Mouse (Mus musculus): ENCODE measurements around the gene Slc9a3. TPM values are rescaled to one million over a fixed set of nuclear protein-coding genes. Genes with fewer than 3 reads are reported as not detected.

The Slc9a3 gene
- polyA plus RNA-seq, 1 experiment from 2014 or later: not detected

DNA sequence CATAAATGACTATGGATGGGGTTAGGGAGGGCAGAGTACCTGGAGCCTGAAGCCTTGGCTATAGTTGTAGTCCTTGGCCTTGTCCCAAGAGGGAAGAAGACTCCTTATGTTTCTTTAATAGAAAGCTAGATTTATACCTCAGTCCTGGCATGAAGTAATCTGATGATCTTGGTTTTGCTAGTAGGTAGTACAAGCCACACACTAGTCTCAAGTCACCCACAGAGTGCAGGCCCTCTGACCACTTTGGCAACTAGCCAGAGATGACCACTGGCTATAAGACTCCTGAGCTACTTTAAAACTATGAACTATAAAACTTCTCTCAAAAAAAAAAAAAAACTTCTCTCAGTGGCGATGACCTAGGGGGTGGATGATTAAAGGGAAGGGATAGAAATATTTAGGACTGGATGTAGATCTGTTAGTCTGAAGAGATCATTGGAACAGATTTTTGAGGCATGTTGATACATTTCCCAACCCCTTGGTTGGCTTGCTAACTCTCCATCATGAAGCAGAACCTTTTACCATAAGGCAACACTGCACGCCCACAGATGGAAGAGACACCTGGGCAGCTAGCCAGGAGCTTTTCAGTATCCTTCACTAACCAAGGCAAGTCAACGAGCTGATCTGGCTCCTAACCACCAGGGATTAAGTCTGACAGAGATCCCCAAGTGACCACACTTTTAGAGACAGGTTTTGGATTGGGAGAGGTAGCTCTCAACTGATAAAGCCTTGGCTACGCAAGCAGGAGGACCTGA is 18.2 kb upstream of the Slc9a3 start:
- Histone ChIP-seq H3K4me1 (ENCODE audit: control insufficient read depth, insufficient read depth, low read length) (no peaks in the 10 kb centered on the region), H3K4me3 (ENCODE audit: low read depth, low read length) (no peak overlapping the region), H3K9me3 (replicated peaks; ENCODE audit: control insufficient read depth, low read length) (no peaks in the 10 kb centered on the region), H3K4me2 (ENCODE audit: low read length) (no peak overlapping the region), H3K36me3 (ENCODE audit: control insufficient read depth, insufficient read depth, low read length) (no peaks in the 10 kb centered on the region), H3K9ac (ENCODE audit: low read length) (no peak overlapping the region), H3K27me3 (replicated peaks; ENCODE audit: control insufficient read depth, insufficient read depth, low read length) (no peaks in the 10 kb centered on the region), H3K27ac (ENCODE audit: low read depth, low read length) (no peak overlapping the region)
- ATAC-seq (no peak), DNase-seq (ENCODE audit: low spot score) (no peak)
- 80% methylated on average over 4 of the region's 4 CpGs for WGBS

DNA sequence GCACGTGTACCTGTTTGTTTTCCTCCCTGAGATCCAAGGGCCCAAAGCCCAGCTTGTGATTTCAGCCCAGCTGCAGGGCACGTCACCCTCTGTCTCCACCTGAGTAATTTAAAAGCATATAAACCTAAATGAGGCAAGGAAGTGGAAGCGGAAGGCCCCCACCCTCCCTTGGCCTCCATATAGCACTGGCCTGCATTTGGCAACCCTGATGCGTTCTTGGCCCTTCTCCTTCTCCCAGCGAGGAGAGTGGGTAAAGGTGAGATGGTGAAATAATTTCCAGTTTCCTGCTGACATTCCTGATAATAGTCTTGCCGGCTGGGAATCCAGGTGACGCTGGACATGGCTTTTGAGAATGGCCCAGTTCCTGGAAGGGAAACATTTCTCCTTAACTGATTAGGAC is 16.8 kb upstream of the Slc9a3 start:
- Histone ChIP-seq H3K4me3 (ENCODE audit: low read depth, low read length) (no peak overlapping the region), H3K4me1 (ENCODE audit: control insufficient read depth, insufficient read depth, low read length) (no peaks in the 10 kb centered on the region), H3K9me3 (replicated peaks; ENCODE audit: control insufficient read depth, low read length) (no peaks in the 10 kb centered on the region), H3K36me3 (ENCODE audit: control insufficient read depth, insufficient read depth, low read length) (no peaks in the 10 kb centered on the region), H3K4me2 (ENCODE audit: low read length) (no peak overlapping the region), H3K9ac (ENCODE audit: low read length) (no peak overlapping the region), H3K27ac (ENCODE audit: low read depth, low read length) (no peak overlapping the region), H3K27me3 (replicated peaks; ENCODE audit: control insufficient read depth, insufficient read depth, low read length) (no peaks in the 10 kb centered on the region)
- 82% methylated on average over 7 of the region's 7 CpGs for WGBS
- ATAC-seq: no peak
- no peak for DNase-seq (ENCODE audit: low spot score)

DNA sequence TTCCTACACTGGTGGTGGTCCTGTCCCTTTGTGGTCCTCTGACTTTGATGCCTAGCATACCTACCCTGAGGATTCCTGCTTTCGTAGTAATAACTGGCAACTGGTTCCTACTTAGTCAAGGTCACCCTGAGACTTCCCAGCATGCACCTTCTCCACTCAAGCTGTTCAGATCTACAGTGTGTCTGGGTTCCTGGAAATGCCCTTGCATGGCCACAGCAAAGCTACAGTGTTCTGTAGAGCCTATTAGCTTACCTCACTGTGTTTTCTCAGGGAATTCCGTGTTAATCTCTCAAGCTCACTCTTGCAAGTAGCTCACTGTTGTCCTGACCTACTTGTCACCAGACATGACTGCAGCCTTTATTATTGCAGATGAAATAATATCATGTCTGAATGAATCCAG is 13.8 kb upstream of the Slc9a3 start:
- DNase-seq (ENCODE audit: low spot score) (no peak), ATAC-seq (no peak)
- Histone ChIP-seq H3K9me3 (replicated peaks; ENCODE audit: control insufficient read depth, low read length) (0 out of 2 replicates have a peak, but pooled peaks cover 2% of the 10 kb centered on the region), H3K27me3 (replicated peaks; ENCODE audit: control insufficient read depth, insufficient read depth, low read length) (no peaks in the 10 kb centered on the region), H3K4me2 (ENCODE audit: low read length) (no peak overlapping the region), H3K36me3 (ENCODE audit: control insufficient read depth, insufficient read depth, low read length) (no peaks in the 10 kb centered on the region), H3K4me1 (ENCODE audit: control insufficient read depth, insufficient read depth, low read length) (no peaks in the 10 kb centered on the region), H3K4me3 (ENCODE audit: low read depth, low read length) (no peak overlapping the region), H3K9ac (ENCODE audit: low read length) (no peak overlapping the region), H3K27ac (ENCODE audit: low read depth, low read length) (no peak overlapping the region)
- 88% methylated on average over 2 of the region's 2 CpGs for WGBS

DNA sequence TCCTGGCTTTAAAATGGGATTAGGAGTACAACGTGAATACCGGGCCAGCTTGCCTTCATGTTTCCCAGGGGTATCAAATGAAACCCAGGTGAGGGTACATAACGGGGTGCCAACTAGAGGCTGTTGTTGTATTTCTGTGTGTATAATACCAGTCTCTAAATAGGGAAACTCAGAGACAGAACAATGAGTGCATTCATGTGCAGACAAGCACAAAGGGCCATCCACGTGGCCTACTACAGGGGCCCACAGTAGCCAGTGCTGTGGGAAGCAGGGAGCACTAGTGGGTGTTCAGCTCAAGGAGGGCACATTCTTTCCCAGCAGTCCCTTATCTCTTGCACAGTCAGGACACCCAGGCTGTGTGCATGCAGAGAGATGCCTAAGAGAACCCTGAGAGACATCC is 8.7 kb upstream of the Slc9a3 start:
- Histone ChIP-seq H3K27me3 (replicated peaks; ENCODE audit: control insufficient read depth, insufficient read depth, low read length) (no peaks in the 10 kb centered on the region), H3K9ac (ENCODE audit: low read length) (no peak overlapping the region), H3K4me2 (ENCODE audit: low read length) (no peak overlapping the region), H3K4me1 (ENCODE audit: control insufficient read depth, insufficient read depth, low read length) (no peaks in the 10 kb centered on the region), H3K4me3 (ENCODE audit: low read depth, low read length) (no peak overlapping the region), H3K36me3 (ENCODE audit: control insufficient read depth, insufficient read depth, low read length) (no peaks in the 10 kb centered on the region), H3K27ac (ENCODE audit: low read depth, low read length) (no peak overlapping the region), H3K9me3 (replicated peaks; ENCODE audit: control insufficient read depth, low read length) (0 out of 2 replicates have a peak, but pooled peaks cover 2% of the 10 kb centered on the region)
- WGBS: 40% methylated on average over 4 of the region's 4 CpGs
- ATAC-seq (no peak), DNase-seq (ENCODE audit: low spot score) (no peak)

DNA sequence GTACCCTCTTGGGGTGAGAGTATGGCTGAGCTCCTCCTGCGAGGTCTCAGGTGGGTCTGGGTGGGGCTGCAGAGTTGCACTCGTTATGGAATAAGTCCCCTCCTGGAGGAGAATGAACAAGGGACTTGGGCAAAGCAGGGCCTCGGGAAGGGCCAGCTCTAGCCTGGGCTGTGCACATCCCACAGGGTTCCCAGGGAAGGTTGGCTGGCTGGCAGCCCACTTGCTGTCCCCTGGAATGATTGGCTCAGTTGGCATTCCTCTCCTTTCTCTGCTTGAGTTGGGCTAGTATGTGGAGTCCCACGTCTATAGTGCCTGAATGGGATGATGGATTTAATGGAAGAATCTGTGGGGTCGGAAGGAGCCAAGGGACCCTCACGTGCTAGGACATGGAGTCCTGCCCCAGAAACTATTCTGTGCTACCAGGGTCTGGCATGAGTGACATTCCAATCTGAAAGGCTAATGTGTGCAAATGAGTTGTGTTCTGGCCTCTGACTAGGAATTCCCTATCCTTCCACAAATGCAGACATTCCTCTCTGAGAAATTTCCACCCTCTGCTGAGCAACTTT is 7.5 kb upstream of the Slc9a3 start:
- DNase-seq (ENCODE audit: low spot score) (no peak), ATAC-seq (0 out of 2 replicates have a peak, but pooled peaks have one; percentile 12)
- Histone ChIP-seq H3K4me1 (ENCODE audit: control insufficient read depth, insufficient read depth, low read length) (no peaks in the 10 kb centered on the region), H3K27ac (ENCODE audit: low read depth, low read length) (no peak overlapping the region), H3K4me2 (ENCODE audit: low read length) (no peak overlapping the region), H3K27me3 (replicated peaks; ENCODE audit: control insufficient read depth, insufficient read depth, low read length) (no peaks in the 10 kb centered on the region), H3K4me3 (ENCODE audit: low read depth, low read length) (no peak overlapping the region), H3K9ac (ENCODE audit: low read length) (no peak overlapping the region), H3K9me3 (replicated peaks; ENCODE audit: control insufficient read depth, low read length) (0 out of 2 replicates have a peak, but pooled peaks cover 2% of the 10 kb centered on the region), H3K36me3 (ENCODE audit: control insufficient read depth, insufficient read depth, low read length) (no peaks in the 10 kb centered on the region)
- WGBS: 65% methylated on average over 6 of the region's 6 CpGs

DNA sequence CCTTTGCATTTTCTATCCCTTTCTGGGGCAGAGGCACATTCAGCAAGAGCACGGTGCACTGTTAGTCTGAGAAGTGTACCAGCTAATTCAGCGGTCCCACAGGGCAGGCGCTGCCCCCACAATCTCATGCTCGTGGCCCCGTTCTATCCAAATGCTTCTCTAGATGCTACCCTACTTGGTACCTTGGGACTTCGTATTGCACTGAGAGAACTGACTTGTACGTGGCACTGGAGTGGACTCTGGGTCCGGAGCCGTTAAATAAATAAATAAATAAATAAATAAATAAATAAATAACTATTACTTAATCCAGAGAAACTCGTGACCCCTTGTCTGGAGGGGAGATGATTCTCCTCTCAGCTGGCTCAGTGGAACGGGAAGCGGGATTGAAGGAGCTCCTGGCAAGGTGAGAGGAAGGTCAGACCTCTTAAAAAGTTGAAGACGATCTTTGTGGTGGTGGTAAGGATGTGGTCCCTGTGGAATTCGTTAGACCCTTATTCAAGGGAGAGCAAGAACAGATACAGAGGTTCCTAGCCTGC is 606 bp downstream of the Slc9a3 start:
- H3K9ac ChIP-seq (ENCODE audit: low read length): no peak overlapping the region
- no peak for DNase-seq (ENCODE audit: low spot score)
- H3K9me3 ChIP-seq (replicated peaks; ENCODE audit: control insufficient read depth, low read length): no peaks in the 10 kb centered on the region
- H3K27ac ChIP-seq (ENCODE audit: low read depth, low read length): no peak overlapping the region
- no peak overlapping the region for H3K4me3 ChIP-seq (ENCODE audit: low read depth, low read length)
- 33% methylated on average over 14 of the region's 14 CpGs for WGBS
- no peak overlapping the region for H3K4me2 ChIP-seq (ENCODE audit: low read length)
- H3K4me1 ChIP-seq (ENCODE audit: control insufficient read depth, insufficient read depth, low read length): peaks cover 3% of the 10 kb centered on the region; the same call in 1 of the 2 replicates
- no peak for ATAC-seq
- no peaks in the 10 kb centered on the region for H3K36me3 ChIP-seq (ENCODE audit: control insufficient read depth, insufficient read depth, low read length)
- H3K27me3 ChIP-seq (replicated peaks; ENCODE audit: control insufficient read depth, insufficient read depth, low read length): peaks cover 25% of the 10 kb centered on the region

DNA sequence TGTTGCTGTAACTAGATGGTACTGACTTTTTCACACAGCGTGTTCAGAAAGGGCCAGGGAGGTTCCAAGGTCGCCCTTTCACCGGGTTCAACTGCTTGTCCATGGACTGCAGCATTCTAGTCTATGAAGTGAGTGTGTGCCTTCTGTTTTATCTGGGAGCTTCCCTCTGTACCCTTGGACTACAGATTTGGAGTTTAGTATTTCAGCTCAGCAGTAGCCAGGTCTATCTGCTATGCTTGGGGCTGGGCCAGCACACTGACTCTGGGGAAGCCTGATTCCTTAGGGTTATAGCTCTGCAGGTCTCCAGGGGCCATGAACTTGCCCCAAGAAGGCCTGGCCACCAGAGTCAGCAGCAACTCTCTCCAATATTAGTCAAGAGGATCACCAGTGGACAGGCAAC is 1.4 kb downstream of the Slc9a3 start:
- 68% methylated on average over 3 of the region's 3 CpGs for WGBS
- no peak for DNase-seq (ENCODE audit: low spot score)

DNA sequence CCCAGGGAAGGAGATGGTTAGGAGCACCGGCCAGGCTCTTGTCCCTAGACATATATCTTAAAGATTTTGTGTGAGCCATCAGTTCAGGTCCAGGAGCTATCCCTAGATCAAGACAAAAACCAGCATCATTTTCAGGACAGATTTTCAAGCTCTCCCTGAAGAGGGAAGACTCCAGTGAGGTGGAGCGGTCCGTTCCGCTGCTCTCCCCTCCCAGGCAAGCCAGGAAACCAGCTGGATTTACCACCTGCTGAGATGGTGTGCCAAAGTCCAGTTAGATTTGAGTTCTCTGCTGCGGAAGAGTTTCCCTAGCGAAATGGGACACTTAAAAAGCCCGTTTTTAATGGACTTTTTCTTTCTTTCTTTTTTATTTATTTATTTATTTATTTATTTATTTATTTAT is 6.3 kb downstream of the Slc9a3 start:
- no peaks in the 10 kb centered on the region for H3K9me3 ChIP-seq (replicated peaks; ENCODE audit: control insufficient read depth, low read length)
- no peak overlapping the region for H3K4me3 ChIP-seq (ENCODE audit: low read depth, low read length)
- peaks cover 9% of the 10 kb centered on the region; the same call in 1 of the 2 replicates for H3K27me3 ChIP-seq (replicated peaks; ENCODE audit: control insufficient read depth, insufficient read depth, low read length)
- 73% methylated on average over 7 of the region's 7 CpGs for WGBS
- no peak overlapping the region for H3K4me2 ChIP-seq (ENCODE audit: low read length)
- no peaks in the 10 kb centered on the region for H3K36me3 ChIP-seq (ENCODE audit: control insufficient read depth, insufficient read depth, low read length)
- DNase-seq (ENCODE audit: low spot score): no peak
- no peak overlapping the region for H3K27ac ChIP-seq (ENCODE audit: low read depth, low read length)
- no peak overlapping the region for H3K9ac ChIP-seq (ENCODE audit: low read length)
- H3K4me1 ChIP-seq (ENCODE audit: control insufficient read depth, insufficient read depth, low read length): no peaks in the 10 kb centered on the region
- ATAC-seq: no peak

More for the DNA sequence above, 1.4 kb downstream of the Slc9a3 start:
- H3K9me3 ChIP-seq (replicated peaks; ENCODE audit: control insufficient read depth, low read length): no peaks in the 10 kb centered on the region
- H3K36me3 ChIP-seq (ENCODE audit: control insufficient read depth, insufficient read depth, low read length): no peaks in the 10 kb centered on the region
- no peak for ATAC-seq
- peaks cover 3% of the 10 kb centered on the region; the same call in 1 of the 2 replicates for H3K4me1 ChIP-seq (ENCODE audit: control insufficient read depth, insufficient read depth, low read length)
- no peak overlapping the region for H3K4me2 ChIP-seq (ENCODE audit: low read length)
- no peak overlapping the region for H3K9ac ChIP-seq (ENCODE audit: low read length)
- H3K4me3 ChIP-seq (ENCODE audit: low read depth, low read length): no peak overlapping the region
- H3K27me3 ChIP-seq (replicated peaks; ENCODE audit: control insufficient read depth, insufficient read depth, low read length): peaks cover 25% of the 10 kb centered on the region
- no peak overlapping the region for H3K27ac ChIP-seq (ENCODE audit: low read depth, low read length)

DNA sequence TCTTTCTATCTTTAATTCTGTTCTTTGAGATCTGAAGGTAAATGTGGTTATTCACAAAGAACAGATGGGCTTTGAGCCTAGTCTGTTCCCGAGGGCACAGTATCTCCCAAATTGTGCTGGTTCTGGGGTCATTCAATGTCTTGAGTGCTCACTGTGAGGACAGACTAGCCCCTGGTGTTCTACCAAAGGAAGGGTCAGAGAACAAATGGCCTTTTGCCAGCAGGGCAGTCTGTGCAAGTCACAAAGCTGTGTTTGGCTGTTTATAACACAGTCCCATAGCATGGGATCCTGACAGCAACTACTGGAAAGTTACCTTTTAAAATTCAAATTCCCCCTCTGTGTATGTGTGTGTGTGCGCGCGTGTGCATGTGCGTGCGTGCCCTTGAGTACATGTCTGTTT is 8.7 kb downstream of the Slc9a3 start:
- H3K4me3 ChIP-seq (ENCODE audit: low read depth, low read length): no peak overlapping the region
- H3K27me3 ChIP-seq (replicated peaks; ENCODE audit: control insufficient read depth, insufficient read depth, low read length): no peaks in the 10 kb centered on the region
- no peak overlapping the region for H3K27ac ChIP-seq (ENCODE audit: low read depth, low read length)
- no peaks in the 10 kb centered on the region for H3K36me3 ChIP-seq (ENCODE audit: control insufficient read depth, insufficient read depth, low read length)
- WGBS: 92% methylated on average over 6 of the region's 6 CpGs
- DNase-seq (ENCODE audit: low spot score): no peak
- no peak overlapping the region for H3K9ac ChIP-seq (ENCODE audit: low read length)
- no peaks in the 10 kb centered on the region for H3K9me3 ChIP-seq (replicated peaks; ENCODE audit: control insufficient read depth, low read length)
- no peaks in the 10 kb centered on the region for H3K4me1 ChIP-seq (ENCODE audit: control insufficient read depth, insufficient read depth, low read length)
- no peak for ATAC-seq
- H3K4me2 ChIP-seq (ENCODE audit: low read length): no peak overlapping the region

Data from forebrain, embryonic 14.5 days (tissue).